Mouse (Mus musculus): Measurements from ENCODE around the gene Mab21l3. TPM values are rescaled to one million over a fixed set of nuclear protein-coding genes. Genes with fewer than 3 reads are reported as not detected.
A peak's percentile ranks its signal among the peaks of the same experiment; 100 is the strongest.
"Not testable (repeated sequence)": the region's sequence is repeated elsewhere in the genome, so short reads cannot be mapped to it uniquely, and the experiment has no call there.

The Mab21l3 gene
- polyA plus RNA-seq, 1 experiment from 2014 or later: 1.3 TPM

- WGBS: 89% methylated on average over 9 of the region's 9 CpGs
- no peak overlapping the region for H3K27ac ChIP-seq
- H3K4me1 ChIP-seq (replicated peaks): peaks cover 18% of the 10 kb centered on the region
- no peaks in the 10 kb centered on the region for H3K9me3 ChIP-seq
- no peak overlapping the region for H3K4me2 ChIP-seq
- H3K9ac ChIP-seq (replicated peaks): no peak overlapping the region
- H3K27me3 ChIP-seq: no peaks in the 10 kb centered on the region
- ATAC-seq (ENCODE audit: insufficient number of reproducible peaks, insufficient read depth, low FRiP score, low TSS enrichment, low read depth): no peak
- no peak overlapping the region for H3K4me3 ChIP-seq (replicated peaks)
- H3K36me3 ChIP-seq: no peaks in the 10 kb centered on the region
Observed at GRCm38 (mm10) chr3:101839327-101839726, 9.4 kb downstream of the Mab21l3 start.

DNA sequence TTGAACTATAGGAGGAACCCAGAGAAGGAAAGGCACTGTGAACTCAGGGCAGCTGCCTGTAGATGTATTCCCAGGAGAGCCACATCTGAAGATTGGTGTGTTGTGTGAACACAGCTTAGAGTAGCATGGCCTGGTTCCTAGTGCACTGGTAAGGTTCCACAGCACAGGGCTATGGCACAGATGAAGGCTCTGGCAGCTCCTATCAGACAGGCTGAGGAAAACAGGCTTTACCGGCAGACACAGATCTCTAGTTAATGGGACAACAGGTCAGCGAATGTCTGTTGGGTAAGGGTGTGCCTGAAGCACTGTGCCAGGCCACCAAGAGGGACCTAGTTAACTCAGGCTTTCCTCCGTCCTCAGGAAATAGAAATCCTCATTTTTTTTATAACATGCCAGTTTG, 11.8 kb downstream of the Mab21l3 start:
- Histone ChIP-seq H3K4me1 (replicated peaks) (peaks cover 23% of the 10 kb centered on the region), H3K4me3 (replicated peaks) (no peak overlapping the region), H3K9ac (replicated peaks) (no peak overlapping the region), H3K9me3 (no peaks in the 10 kb centered on the region), H3K36me3 (no peaks in the 10 kb centered on the region), H3K27ac (0 out of 2 replicates have a peak overlapping the region, but pooled peaks have one; percentile 47), H3K4me2 (no peak overlapping the region), H3K27me3 (no peaks in the 10 kb centered on the region)
- ATAC-seq (ENCODE audit: insufficient number of reproducible peaks, insufficient read depth, low FRiP score, low TSS enrichment, low read depth): no peak
- 85% methylated on average over 3 of the region's 3 CpGs for WGBS

GRCm38 (mm10) chr3:101836532-101836931, 12.2 kb downstream of the Mab21l3 start:
- ATAC-seq (ENCODE audit: insufficient number of reproducible peaks, insufficient read depth, low FRiP score, low TSS enrichment, low read depth): no peak; the same call in 1 of the 2 replicates
- 0 out of 2 replicates have a peak overlapping the region, but pooled peaks have one; percentile 25 for H3K4me3 ChIP-seq (replicated peaks)
- H3K27me3 ChIP-seq: no peaks in the 10 kb centered on the region
- H3K9ac ChIP-seq (replicated peaks): no peak overlapping the region
- 68% methylated on average over 5 of the region's 5 CpGs for WGBS
- no peaks in the 10 kb centered on the region for H3K36me3 ChIP-seq
- peak overlapping the region; percentile 47; the same call in 1 of the 2 replicates for H3K27ac ChIP-seq
- peaks cover 27% of the 10 kb centered on the region for H3K4me1 ChIP-seq (replicated peaks)
- no peaks in the 10 kb centered on the region for H3K9me3 ChIP-seq
- H3K4me2 ChIP-seq: peak overlapping the region; percentile 52

- Histone ChIP-seq H3K4me3 (replicated peaks) (peak overlapping the region; percentile 25), H3K27me3 (no peaks in the 10 kb centered on the region), H3K9me3 (no peaks in the 10 kb centered on the region), H3K27ac (peak overlapping the region; percentile 47), H3K4me1 (replicated peaks) (peaks cover 32% of the 10 kb centered on the region), H3K36me3 (no peaks in the 10 kb centered on the region), H3K4me2 (peak overlapping the region; percentile 52), H3K9ac (replicated peaks) (no peak overlapping the region)
- peak; percentile 83; the same call in 1 of the 2 replicates for ATAC-seq (ENCODE audit: insufficient number of reproducible peaks, insufficient read depth, low FRiP score, low TSS enrichment, low read depth)
- WGBS: under 1% methylated on average over 8 of the region's 8 CpGs
Observed at GRCm38 (mm10) chr3:101836045-101836444, 12.7 kb downstream of the Mab21l3 start.

DNA sequence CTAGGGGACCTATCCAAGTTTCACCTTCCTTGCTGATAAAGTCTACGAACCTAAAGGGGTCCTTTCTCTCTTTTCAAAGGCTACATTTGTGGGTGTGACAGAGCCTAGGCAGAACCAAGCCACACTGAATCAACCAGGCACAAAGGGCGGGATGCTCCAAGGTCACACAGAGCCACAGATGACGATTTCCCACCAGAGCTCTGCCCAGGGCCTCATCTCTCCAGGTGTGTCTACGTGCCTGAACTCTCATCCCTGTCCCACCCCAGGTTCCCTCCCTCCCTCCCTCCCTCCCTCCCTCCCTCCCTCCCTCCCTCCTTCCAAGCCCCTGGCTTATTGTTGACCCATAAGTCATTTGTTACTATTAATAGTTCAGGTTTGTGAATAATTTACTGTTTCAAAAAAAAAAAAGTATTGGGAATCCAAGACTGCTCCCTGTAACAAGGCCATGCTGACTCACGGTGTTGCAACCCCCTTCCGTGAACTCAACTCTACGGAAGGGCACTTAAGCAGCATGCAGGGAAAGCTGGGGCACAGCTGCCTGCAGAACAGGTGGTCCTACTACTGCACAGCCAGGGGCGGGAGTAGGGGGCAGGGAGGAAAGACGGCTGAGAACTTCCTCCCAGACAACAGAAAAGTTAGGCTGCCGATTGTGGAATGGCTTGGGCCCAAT, 17.4 kb downstream of the Mab21l3 start:
- Histone ChIP-seq H3K27me3 (no peaks in the 10 kb centered on the region), H3K4me1 (replicated peaks) (peaks cover 32% of the 10 kb centered on the region), H3K36me3 (no peaks in the 10 kb centered on the region), H3K4me3 (replicated peaks) (no peak overlapping the region), H3K9ac (replicated peaks) (no peak overlapping the region), H3K9me3 (no peaks in the 10 kb centered on the region), H3K27ac (0 out of 2 replicates have a peak overlapping the region, but pooled peaks have one; percentile 30), H3K4me2 (no peak overlapping the region)
- no peak for ATAC-seq (ENCODE audit: insufficient number of reproducible peaks, insufficient read depth, low FRiP score, low TSS enrichment, low read depth)
- WGBS: 23% methylated on average over 10 of the region's 10 CpGs

- no peak for ATAC-seq (ENCODE audit: insufficient number of reproducible peaks, insufficient read depth, low FRiP score, low TSS enrichment, low read depth)
- peaks cover 22% of the 10 kb centered on the region for H3K4me1 ChIP-seq (replicated peaks)
- no peak overlapping the region for H3K9ac ChIP-seq (replicated peaks)
- no peak overlapping the region for H3K27ac ChIP-seq
- H3K27me3 ChIP-seq: no peaks in the 10 kb centered on the region
- H3K9me3 ChIP-seq: no peaks in the 10 kb centered on the region
- 74% methylated on average over 10 of the region's 10 CpGs for WGBS
- no peak overlapping the region for H3K4me2 ChIP-seq
- H3K4me3 ChIP-seq (replicated peaks): no peak overlapping the region
- H3K36me3 ChIP-seq: no peaks in the 10 kb centered on the region
Observed at GRCm38 (mm10) chr3:101829881-101830616, 18.7 kb downstream of the Mab21l3 start.

DNA sequence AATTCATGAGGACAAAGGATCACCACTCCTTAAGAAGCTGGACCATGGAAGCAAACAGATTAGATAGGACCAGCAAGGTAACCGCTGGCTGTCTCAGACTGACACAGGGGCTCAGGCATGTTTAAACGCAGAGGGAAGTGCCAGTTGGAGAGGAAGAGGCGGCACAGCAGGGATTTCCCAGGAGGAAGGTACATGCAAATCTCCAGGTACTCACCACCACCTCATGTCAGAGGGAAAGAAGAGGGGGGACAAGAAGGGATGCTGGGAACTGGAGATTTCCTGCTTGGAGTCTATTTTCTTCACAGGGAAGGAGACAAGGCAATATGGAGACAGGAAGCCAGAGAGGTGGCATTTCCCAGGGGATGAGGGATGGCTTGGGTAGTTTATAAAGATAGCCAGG, 20.2 kb downstream of the Mab21l3 start:
- no peak overlapping the region for H3K4me2 ChIP-seq
- H3K27ac ChIP-seq: no peak overlapping the region
- peaks cover 22% of the 10 kb centered on the region for H3K4me1 ChIP-seq (replicated peaks)
- 48% methylated on average over 3 of the region's 3 CpGs for WGBS
- H3K4me3 ChIP-seq (replicated peaks): no peak overlapping the region
- H3K36me3 ChIP-seq: no peaks in the 10 kb centered on the region
- no peak overlapping the region for H3K9ac ChIP-seq (replicated peaks)
- no peak for ATAC-seq (ENCODE audit: insufficient number of reproducible peaks, insufficient read depth, low FRiP score, low TSS enrichment, low read depth)
- no peaks in the 10 kb centered on the region for H3K9me3 ChIP-seq
- H3K27me3 ChIP-seq: no peaks in the 10 kb centered on the region

DNA sequence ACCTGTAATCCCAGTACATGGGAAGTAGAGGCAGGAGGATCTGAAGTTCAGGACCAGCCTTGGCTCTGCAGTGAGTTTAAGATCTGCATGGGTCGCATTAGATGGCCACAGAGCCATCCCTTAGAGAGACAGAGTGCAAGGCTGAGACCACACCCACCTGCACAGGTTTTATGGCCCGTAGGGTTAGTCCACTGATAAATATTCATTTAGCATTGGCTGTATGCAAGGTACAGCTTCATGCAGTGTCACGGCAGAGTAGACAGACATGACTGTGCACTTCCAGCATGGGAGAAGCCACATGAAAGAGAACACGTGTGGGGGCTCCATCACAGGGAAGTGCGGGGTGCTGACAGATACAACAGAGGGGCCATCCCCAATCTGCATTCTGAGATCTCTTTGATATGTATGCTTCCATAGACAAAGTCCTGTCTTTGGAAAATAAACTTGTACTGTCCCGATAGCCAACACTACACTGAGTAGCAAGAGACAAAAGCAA, 21.5 kb downstream of the Mab21l3 start:
- Histone ChIP-seq H3K9ac (replicated peaks) (no peak overlapping the region), H3K4me1 (replicated peaks) (peaks cover 20% of the 10 kb centered on the region), H3K9me3 (no peaks in the 10 kb centered on the region), H3K4me2 (no peak overlapping the region), H3K27me3 (no peaks in the 10 kb centered on the region), H3K36me3 (no peaks in the 10 kb centered on the region), H3K4me3 (replicated peaks) (no peak overlapping the region), H3K27ac (no peak overlapping the region)
- 84% methylated on average over 6 of the region's 6 CpGs for WGBS
- no peak for ATAC-seq (ENCODE audit: insufficient number of reproducible peaks, insufficient read depth, low FRiP score, low TSS enrichment, low read depth)

DNA sequence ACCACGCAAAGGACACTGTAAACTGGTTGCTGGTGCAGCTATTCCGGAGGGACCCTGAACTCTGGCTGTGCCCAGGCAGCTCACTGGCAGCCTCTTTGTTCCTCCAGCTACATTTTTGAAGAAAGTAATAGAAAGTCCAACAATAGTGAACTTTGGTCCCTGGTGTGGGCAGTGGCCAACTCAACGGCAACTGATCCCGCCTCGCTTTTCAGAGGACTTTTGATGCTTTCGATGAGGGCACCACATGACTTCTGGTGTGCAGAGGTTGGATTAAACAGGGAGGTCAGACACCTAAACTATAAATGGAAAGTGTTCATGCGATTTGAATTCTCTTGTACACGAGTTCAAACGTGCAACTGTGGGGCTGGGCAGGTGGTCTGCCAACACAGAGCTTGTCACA, 24.4 kb downstream of the Mab21l3 start:
- Histone ChIP-seq H3K36me3 (no peaks in the 10 kb centered on the region), H3K27ac (no peak overlapping the region), H3K4me2 (no peak overlapping the region), H3K9ac (replicated peaks) (no peak overlapping the region), H3K4me3 (replicated peaks) (no peak overlapping the region), H3K4me1 (replicated peaks) (0 out of 2 replicates have a peak, but pooled peaks cover 4% of the 10 kb centered on the region), H3K9me3 (no peaks in the 10 kb centered on the region), H3K27me3 (no peaks in the 10 kb centered on the region)
- 88% methylated on average over 9 of the region's 9 CpGs for WGBS
- no peak for ATAC-seq (ENCODE audit: insufficient number of reproducible peaks, insufficient read depth, low FRiP score, low TSS enrichment, low read depth)

DNA sequence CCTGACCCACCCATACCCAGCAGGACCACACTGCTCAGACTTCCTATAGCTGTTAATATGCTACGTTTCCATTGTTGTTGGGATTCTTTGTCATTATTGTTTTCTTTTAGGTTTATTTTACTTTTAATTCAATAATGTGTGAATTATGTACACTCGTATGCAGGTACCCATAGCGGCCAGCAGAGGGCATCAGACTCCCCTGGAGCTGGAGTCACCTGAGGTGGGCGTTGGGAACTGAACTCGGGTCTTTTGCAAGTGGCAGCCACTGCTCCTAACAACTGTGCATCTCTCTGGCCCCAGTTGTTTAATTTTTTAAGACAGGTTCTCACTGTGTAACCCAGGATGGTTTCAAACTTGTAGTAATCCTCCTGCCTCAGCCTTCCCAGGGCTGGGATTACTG, 26.7 kb downstream of the Mab21l3 start:
- peaks cover 3% of the 10 kb centered on the region; the same call in 1 of the 2 replicates for H3K36me3 ChIP-seq
- no peak overlapping the region for H3K9ac ChIP-seq (replicated peaks)
- no peak overlapping the region for H3K4me3 ChIP-seq (replicated peaks)
- 77% methylated on average over 5 of the region's 5 CpGs for WGBS
- 0 out of 2 replicates have a peak, but pooled peaks cover 4% of the 10 kb centered on the region for H3K4me1 ChIP-seq (replicated peaks)
- no peak overlapping the region for H3K27ac ChIP-seq
- ATAC-seq (ENCODE audit: insufficient number of reproducible peaks, insufficient read depth, low FRiP score, low TSS enrichment, low read depth): no peak
- no peak overlapping the region for H3K4me2 ChIP-seq
- no peaks in the 10 kb centered on the region for H3K27me3 ChIP-seq
- peaks cover 6% of the 10 kb centered on the region; the same call in 1 of the 2 replicates for H3K9me3 ChIP-seq

DNA sequence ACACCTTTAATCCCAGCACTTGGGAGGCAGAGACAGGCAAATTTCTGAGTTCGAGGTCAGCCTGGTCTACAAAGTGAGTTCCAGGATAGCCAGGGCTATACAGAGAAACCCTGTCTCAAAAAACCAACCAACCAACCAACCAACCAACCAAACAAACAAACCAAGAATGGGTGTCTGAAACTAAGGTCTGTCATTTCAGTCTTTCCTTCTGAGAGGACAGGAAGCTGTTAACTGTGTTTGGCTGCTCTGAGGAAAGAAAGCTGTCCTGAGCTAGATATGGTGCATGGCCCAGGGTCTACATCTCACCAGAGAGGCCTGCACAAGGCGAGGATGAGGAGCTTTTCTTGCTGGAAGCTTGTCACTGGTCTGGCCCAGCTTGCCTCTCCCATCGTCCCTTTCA, 28.1 kb downstream of the Mab21l3 start:
- H3K4me3 ChIP-seq (replicated peaks); H3K36me3 ChIP-seq; H3K4me1 ChIP-seq (replicated peaks); H3K9ac ChIP-seq (replicated peaks); H3K9me3 ChIP-seq; ATAC-seq (ENCODE audit: insufficient number of reproducible peaks, insufficient read depth, low FRiP score, low TSS enrichment, low read depth); H3K27ac ChIP-seq; H3K27me3 ChIP-seq; H3K4me2 ChIP-seq: not testable (repeated sequence)
- WGBS: 72% methylated on average over 3 of the region's 3 CpGs
